Comparison of ENCODE assay signal across 14 mouse cellular contexts in the genomic region with DNA sequence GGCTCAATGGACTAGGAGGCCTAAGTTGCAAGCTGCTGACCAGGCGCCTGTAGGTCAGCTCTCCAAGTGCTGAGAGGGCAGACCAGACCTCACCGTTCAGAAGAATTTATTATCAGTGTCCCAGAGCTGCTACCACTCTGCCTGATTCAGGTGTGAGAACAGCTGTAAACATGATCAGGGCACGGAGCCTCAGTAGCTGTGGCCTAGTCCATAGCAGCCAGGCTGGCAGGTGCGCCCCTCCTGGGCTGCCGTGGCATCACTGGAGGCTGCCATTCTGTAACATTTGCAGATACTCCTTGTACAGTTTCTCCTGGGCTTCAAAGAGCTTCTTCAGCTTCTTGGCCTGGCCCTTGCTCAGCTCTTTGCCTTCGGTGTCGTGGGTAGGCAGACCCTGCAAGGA. TPM values are rescaled to one million over a fixed set of nuclear protein-coding genes. Genes with fewer than 3 reads are reported as not detected.
A peak's percentile ranks its signal among the peaks of the same experiment; 100 is the strongest.
DNase-seq lines count a peak whose midpoint lies in the region; ATAC-seq and TF ChIP-seq lines count a peak whose summit lies in the region.
"Had no signal": no experiment of that assay in that cellular context is flagged by ENCODE, and none has a peak within 500 bp of the region (broad histone marks: within the 10 kb centered on the region; RNA-seq: fewer than 3 reads in every experiment).

No protein-coding gene starts in this region.

- DNase-seq in kidney, postnatal 0 days (ENCODE audit: low spot score) = no peak
- no peak for DNase-seq in kidney, adult 2 months
- peak; percentile 59 to 77 for DNase-seq in spleen, postnatal 4 days (ENCODE audit: low spot score in 2 of 2)
- no peak for DNase-seq in spleen, adult 18-20 months
- DNase-seq in right cerebral cortex, postnatal 14 days = no peak
- no peak for DNase-seq in heart, postnatal 14 days
- DNase-seq: lung, embryonic 14.5 days had no signal

- H3K27me3 ChIP-seq in kidney, postnatal 0 days (ENCODE audit: insufficient read depth, low read length) = no peaks in the 10 kb centered on the region
- H3K27me3 ChIP-seq in kidney, adult 2 months (replicated peaks; ENCODE audit: control insufficient read depth, insufficient read depth, low read length) = no peaks in the 10 kb centered on the region
- H3K27me3 ChIP-seq: heart, embryonic 13.5 days; kidney, embryonic 15.5 days; neural tube, embryonic 12.5 days had no signal

- intact Hi-C loops in heart, postnatal 14 days (cut with DNase I) = no loop called here

- peaks cover 47% of the 10 kb centered on the region for H3K36me3 ChIP-seq in kidney, postnatal 0 days (ENCODE audit: insufficient read depth, low read length)
- H3K36me3 ChIP-seq in kidney, adult 2 months (ENCODE audit: control insufficient read depth, insufficient read depth, low read length) = no peaks in the 10 kb centered on the region; the same call in 1 of the 2 replicates

- no peak for TF ChIP-seq POLR2A in kidney, adult 2 months (IDR thresholded peaks at IDR 0.05; ENCODE audit: low read depth, low read length)

- 0 out of 2 replicates have a peak overlapping the region, but pooled peaks have one; percentile 18 for H3K9ac ChIP-seq in kidney, postnatal 0 days (ENCODE audit: low read depth, low read length)
- H3K9ac ChIP-seq: forebrain, postnatal 0 days; heart, embryonic 13.5 days; kidney, embryonic 15.5 days; lung, embryonic 14.5 days; neural tube, embryonic 12.5 days had no signal

- H3K4me3 ChIP-seq in kidney, postnatal 0 days (replicated peaks; ENCODE audit: low read depth, low read length) = no peak overlapping the region
- no peak overlapping the region for H3K4me3 ChIP-seq in kidney, adult 2 months (ENCODE audit: insufficient read depth, low read depth, low read length)
- H3K4me3 ChIP-seq: heart, embryonic 13.5 days; kidney, embryonic 15.5 days; neural tube, embryonic 12.5 days had no signal

- no peaks in the 10 kb centered on the region for H3K9me3 ChIP-seq in kidney, postnatal 0 days (replicated peaks; ENCODE audit: low read length)
- H3K9me3 ChIP-seq: heart, embryonic 13.5 days; kidney, embryonic 15.5 days; neural tube, embryonic 12.5 days had no signal

- WGBS in kidney, postnatal 0 days = 93% methylated on average over 7 of the region's 7 CpGs
- WGBS in kidney, adult 2 months = 91% methylated on average over 7 of the region's 7 CpGs

- H3K4me2 ChIP-seq in kidney, postnatal 0 days (ENCODE audit: low read length) = no peak overlapping the region
- H3K4me2 ChIP-seq: heart, embryonic 13.5 days; kidney, embryonic 15.5 days; lung, embryonic 14.5 days; neural tube, embryonic 12.5 days had no signal

- TF ChIP-seq CTCF in kidney, postnatal 0 days (IDR thresholded peaks at IDR 0.05; ENCODE audit: low read depth) = no peak
- TF ChIP-seq CTCF in kidney, adult 2 months (conservative IDR thresholded peaks at IDR 0.05; ENCODE audit: insufficient read depth, insufficient read length, low read depth, low read length) = no peak

- no peaks in the 10 kb centered on the region for H3K4me1 ChIP-seq in kidney, postnatal 0 days (replicated peaks; ENCODE audit: insufficient read depth, low read length)
- no peaks in the 10 kb centered on the region for H3K4me1 ChIP-seq in kidney, adult 2 months (ENCODE audit: control insufficient read depth, insufficient read depth, low read length)
- H3K4me1 ChIP-seq: heart, embryonic 13.5 days; kidney, embryonic 15.5 days; neural tube, embryonic 12.5 days had no signal

- H3K27ac ChIP-seq in kidney, postnatal 0 days = no peak overlapping the region
- no peak overlapping the region for H3K27ac ChIP-seq in kidney, adult 2 months (ENCODE audit: insufficient read depth, low read depth, low read length)
- H3K27ac ChIP-seq: heart, embryonic 13.5 days; kidney, embryonic 15.5 days; neural tube, embryonic 12.5 days had no signal

- no peak for ATAC-seq in kidney, postnatal 0 days (replicated peaks; ENCODE audit: low FRiP score, low read depth)
- ATAC-seq in megakaryocyte, adult 5-6 weeks (ENCODE audit: poor library complexity, severe bottlenecking) = 0 out of 2 replicates have a peak, but pooled peaks have one; percentile 31

RNA-seq across cellular contexts. Expression of a gene that starts 8.7 kb away (rescaled TPM):
- polyA plus RNA-seq in kidney, postnatal 0 days (2015; fragmentation: Nextera tagmentation; extraction: Ambion mirVana) = 156 and 178 TPM in 2 replicates
- 60.2 and 68.7 TPM in 2 replicates for polyA plus RNA-seq in kidney, adult 2 months (2012; rRNA removed)
- 52.4 and 55.3 TPM in 2 replicates for total RNA-seq in megakaryocyte, adult 5-6 weeks (2015)
- total RNA-seq in megakaryocyte, adult 5-6 weeks (2017) = 105 and 107 TPM in 2 replicates
- total RNA-seq in heart, postnatal 14 days (2021) = 100 to 1,000 TPM; 168 to 178 TPM

RNA-seq across cellular contexts. Expression of a gene that starts 42.3 kb away (rescaled TPM):
- polyA plus RNA-seq in kidney, postnatal 0 days (2015; fragmentation: Nextera tagmentation; extraction: Ambion mirVana) = 34.7 and 42.2 TPM in 2 replicates
- polyA plus RNA-seq in kidney, adult 2 months (2012; rRNA removed) = 8.9 and 9.6 TPM in 2 replicates
- 27.5 and 31.5 TPM in 2 replicates for total RNA-seq in megakaryocyte, adult 5-6 weeks (2015)
- 39.8 and 45.1 TPM in 2 replicates for total RNA-seq in megakaryocyte, adult 5-6 weeks (2017)
- total RNA-seq in heart, postnatal 14 days (2021) = 10 to 100 TPM; 20.0 to 21.2 TPM

RNA-seq across cellular contexts. Expression of a gene that starts 54.7 kb away (rescaled TPM):
- 23.8 and 23.9 TPM in 2 replicates for polyA plus RNA-seq in kidney, postnatal 0 days (2015; fragmentation: Nextera tagmentation; extraction: Ambion mirVana)
- polyA plus RNA-seq in kidney, adult 2 months (2012; rRNA removed) = 46.6 and 50.2 TPM in 2 replicates
- total RNA-seq in megakaryocyte, adult 5-6 weeks (2015) = not detected in 2 replicates
- total RNA-seq in megakaryocyte, adult 5-6 weeks (2017) = not detected in 2 replicates
- total RNA-seq in heart, postnatal 14 days (2021) = not detected
- total RNA-seq: forebrain, postnatal 0 days; gastrocnemius, postnatal 36 days; left cerebral cortex, postnatal 25 days had no signal
- polyA plus RNA-seq: forebrain, postnatal 0 days had no signal

Comparison
In these comparisons a context has a peak if more than half of its experiments do, and no peak if none do; other contexts are left out.
1. DNase-seq: peak in spleen, postnatal 4 days (2 of 2); none in kidney, postnatal 0 days (single experiment), kidney, adult 2 months (single experiment), spleen, adult 18-20 months (0 of 2), right cerebral cortex, postnatal 14 days (single experiment) and heart, postnatal 14 days (0 of 2).